Mouse (Mus musculus): ENCODE measurements around the gene Trpc5os. TPM values are rescaled to one million over a fixed set of nuclear protein-coding genes. Genes with fewer than 3 reads are reported as not detected.

Gene Trpc5os
- polyA plus RNA-seq (2015; fragmentation: Nextera tagmentation; extraction: Ambion mirVana): not detected in 2 replicates

GRCm38 (mm10) chrX:144456281-144456680 is at the start of gene Trpc5os:
Gene Trpc5os, plus strand, starts transcription at chrX:144456581.
- no peaks in the 10 kb centered on the region for H3K36me3 ChIP-seq
- no peak for ATAC-seq (replicated peaks; ENCODE audit: low FRiP score)
- H3K4me2 ChIP-seq: no peak within 1 kb of the TSS
- H3K9me3 ChIP-seq (replicated peaks): no peaks in the 10 kb centered on the region
- 89% methylated on average over 5 of the region's 5 CpGs for WGBS
- H3K27ac ChIP-seq: no peak within 1 kb of the TSS
- H3K4me3 ChIP-seq (replicated peaks): no peak within 1 kb of the TSS
- H3K27me3 ChIP-seq: peaks cover 12% of the 10 kb centered on the region; the same call in 1 of the 2 replicates
- H3K9ac ChIP-seq: no peak within 1 kb of the TSS
- no peaks in the 10 kb centered on the region for H3K4me1 ChIP-seq

DNA sequence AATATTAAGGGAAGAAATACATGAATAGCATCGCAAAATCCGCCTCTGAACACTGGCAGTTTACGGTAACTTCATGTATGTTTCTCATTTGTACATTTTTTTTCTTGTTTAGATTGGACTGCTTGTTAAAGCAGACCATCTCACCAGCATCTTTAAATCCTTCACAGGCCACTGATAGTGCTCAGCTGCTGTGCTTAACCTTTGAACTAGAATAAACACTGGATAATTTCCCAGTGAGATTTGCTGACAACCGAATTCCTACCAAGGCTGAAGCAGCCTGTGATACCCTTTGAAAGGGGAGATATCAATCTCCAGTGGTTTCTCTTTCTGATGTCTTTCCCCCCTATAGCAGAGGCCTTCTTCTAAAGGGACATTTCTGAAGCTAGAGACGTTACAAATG is 48.3 kb upstream of the Trpc5os start:
- WGBS: 51% methylated on average over 5 of the region's 5 CpGs

DNA sequence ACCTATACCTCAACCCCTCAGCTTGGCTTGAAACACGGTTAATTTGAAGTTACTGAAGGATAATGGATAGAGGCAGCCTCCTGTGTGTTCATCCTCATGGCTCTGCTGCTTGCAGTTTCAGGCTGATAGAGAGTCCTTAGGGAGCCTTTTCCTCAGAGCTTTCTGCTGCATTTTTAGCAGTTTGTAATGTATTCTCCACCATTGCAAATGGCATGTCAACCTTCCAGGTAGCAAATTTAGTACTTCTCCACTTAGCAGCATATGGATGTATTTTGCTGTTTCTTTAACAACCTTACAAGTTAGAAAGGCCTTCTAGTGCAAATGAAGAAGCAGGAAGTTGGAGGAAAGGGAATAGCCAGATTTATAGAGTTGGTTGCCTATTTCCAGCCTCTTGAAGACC is 36.1 kb upstream of the Trpc5os start:
- no peaks in the 10 kb centered on the region for H3K36me3 ChIP-seq
- H3K4me3 ChIP-seq (replicated peaks): no peak overlapping the region
- 47% methylated on average over 1 of the region's 1 CpGs for WGBS
- H3K4me2 ChIP-seq: no peak overlapping the region
- no peaks in the 10 kb centered on the region for H3K9me3 ChIP-seq (replicated peaks)
- no peak overlapping the region for H3K9ac ChIP-seq
- H3K27me3 ChIP-seq: peaks cover 12% of the 10 kb centered on the region; the same call in 1 of the 2 replicates
- no peak for ATAC-seq (replicated peaks; ENCODE audit: low FRiP score)
- no peak overlapping the region for H3K27ac ChIP-seq
- no peaks in the 10 kb centered on the region for H3K4me1 ChIP-seq

More for the DNA sequence above, 48.3 kb upstream of the Trpc5os start:
- Histone ChIP-seq H3K36me3 (no peaks in the 10 kb centered on the region), H3K4me3 (replicated peaks) (no peak overlapping the region), H3K27me3 (peaks cover 3% of the 10 kb centered on the region; the same call in 1 of the 2 replicates), H3K4me2 (no peak overlapping the region), H3K4me1 (no peaks in the 10 kb centered on the region), H3K9me3 (replicated peaks) (no peaks in the 10 kb centered on the region), H3K9ac (no peak overlapping the region), H3K27ac (no peak overlapping the region)
- 0 out of 2 replicates have a peak, but pooled peaks have one; percentile 56 for ATAC-seq (replicated peaks; ENCODE audit: low FRiP score)

GRCm38 (mm10) chrX:144421091-144421490 is 35.3 kb upstream of the Trpc5os start:
- Histone ChIP-seq H3K9ac (no peak overlapping the region), H3K27me3 (peaks cover 12% of the 10 kb centered on the region; the same call in 1 of the 2 replicates), H3K27ac (no peak overlapping the region), H3K36me3 (no peaks in the 10 kb centered on the region), H3K4me1 (no peaks in the 10 kb centered on the region), H3K9me3 (replicated peaks) (no peaks in the 10 kb centered on the region), H3K4me3 (replicated peaks) (no peak overlapping the region), H3K4me2 (no peak overlapping the region)
- WGBS: 93% methylated on average over 1 of the region's 1 CpGs
- ATAC-seq (replicated peaks; ENCODE audit: low FRiP score): no peak

- no peak overlapping the region for H3K4me2 ChIP-seq
- H3K36me3 ChIP-seq: no peaks in the 10 kb centered on the region
- H3K9ac ChIP-seq: no peak overlapping the region
- 76% methylated on average over 3 of the region's 3 CpGs for WGBS
- ATAC-seq (replicated peaks; ENCODE audit: low FRiP score): no peak
- H3K4me1 ChIP-seq: no peaks in the 10 kb centered on the region
- no peak overlapping the region for H3K27ac ChIP-seq
- no peak overlapping the region for H3K4me3 ChIP-seq (replicated peaks)
- no peaks in the 10 kb centered on the region for H3K9me3 ChIP-seq (replicated peaks)
- H3K27me3 ChIP-seq: peaks cover 12% of the 10 kb centered on the region; the same call in 1 of the 2 replicates
Measured at GRCm38 (mm10) chrX:144423848-144424247, 32.5 kb upstream of the Trpc5os start.

- 86% methylated on average over 2 of the region's 2 CpGs for WGBS
- Histone ChIP-seq H3K4me3 (replicated peaks) (no peak overlapping the region), H3K36me3 (no peaks in the 10 kb centered on the region), H3K27me3 (peaks cover 23% of the 10 kb centered on the region), H3K9ac (no peak overlapping the region), H3K4me1 (no peaks in the 10 kb centered on the region), H3K4me2 (no peak overlapping the region), H3K9me3 (replicated peaks) (no peaks in the 10 kb centered on the region), H3K27ac (no peak overlapping the region)
- ATAC-seq (replicated peaks; ENCODE audit: low FRiP score): no peak
Measured at GRCm38 (mm10) chrX:144464416-144464815, 8.0 kb downstream of the Trpc5os start.

GRCm38 (mm10) chrX:144491394-144491793 is 35.0 kb downstream of the Trpc5os start:
- Histone ChIP-seq H3K27ac (no peak overlapping the region), H3K9me3 (replicated peaks) (no peaks in the 10 kb centered on the region), H3K4me3 (replicated peaks) (no peak overlapping the region), H3K4me1 (no peaks in the 10 kb centered on the region), H3K36me3 (no peaks in the 10 kb centered on the region), H3K4me2 (no peak overlapping the region), H3K27me3 (peaks cover 7% of the 10 kb centered on the region), H3K9ac (no peak overlapping the region)
- WGBS: 72% methylated on average over 1 of the region's 1 CpGs
- ATAC-seq (replicated peaks; ENCODE audit: low FRiP score): no peak

DNA sequence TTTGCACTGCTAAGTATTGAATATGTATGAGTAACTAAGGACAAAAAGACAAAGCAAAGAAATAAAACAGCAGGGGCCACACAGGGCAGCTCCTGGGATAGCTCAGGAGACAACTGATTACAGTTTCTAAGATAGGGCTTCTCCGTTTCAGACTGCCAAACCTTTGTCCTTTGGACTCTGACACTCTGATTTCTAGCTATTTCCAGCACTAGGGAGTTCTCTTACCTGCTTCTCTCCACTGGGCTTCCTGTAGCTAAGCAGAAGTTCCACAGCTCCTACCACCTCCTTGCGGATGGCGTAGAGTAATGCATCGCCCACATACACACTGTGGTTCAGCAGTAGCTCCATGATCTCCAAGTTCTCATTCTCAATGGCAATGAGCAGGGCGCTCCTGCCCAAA is 66.9 kb downstream of the Trpc5os start:
- ATAC-seq (replicated peaks; ENCODE audit: low FRiP score): no peak
- no peak overlapping the region for H3K4me3 ChIP-seq (replicated peaks)
- WGBS: 77% methylated on average over 5 of the region's 5 CpGs
- no peaks in the 10 kb centered on the region for H3K4me1 ChIP-seq
- no peak overlapping the region for H3K4me2 ChIP-seq
- no peak overlapping the region for H3K27ac ChIP-seq
- no peaks in the 10 kb centered on the region for H3K36me3 ChIP-seq
- peaks cover 7% of the 10 kb centered on the region; the same call in 1 of the 2 replicates for H3K27me3 ChIP-seq
- no peak overlapping the region for H3K9ac ChIP-seq
- no peaks in the 10 kb centered on the region for H3K9me3 ChIP-seq (replicated peaks)

DNA sequence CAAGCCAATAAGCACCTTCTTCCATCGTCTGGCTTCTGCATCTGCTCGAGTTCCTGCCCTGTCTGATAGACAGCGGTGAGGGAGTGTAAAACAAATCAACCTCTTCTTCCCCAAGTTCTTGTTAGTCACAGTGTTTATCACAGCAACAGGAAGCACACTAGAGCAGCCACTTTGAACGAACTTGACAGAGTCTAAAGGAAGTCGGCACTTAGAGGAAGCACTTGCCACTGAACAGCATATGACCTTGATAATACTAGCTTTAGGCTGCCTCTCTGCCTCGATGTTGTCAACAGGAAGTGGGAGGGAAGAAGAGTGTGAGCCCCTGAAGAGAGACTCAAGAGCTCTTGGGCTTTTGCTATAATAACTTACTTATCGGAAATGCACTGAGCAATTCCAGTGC is 69.7 kb downstream of the Trpc5os start:
- Histone ChIP-seq H3K4me2 (no peak overlapping the region), H3K36me3 (no peaks in the 10 kb centered on the region), H3K27ac (no peak overlapping the region), H3K9me3 (replicated peaks) (no peaks in the 10 kb centered on the region), H3K4me3 (replicated peaks) (no peak overlapping the region), H3K4me1 (no peaks in the 10 kb centered on the region), H3K27me3 (peaks cover 5% of the 10 kb centered on the region; the same call in 1 of the 2 replicates), H3K9ac (no peak overlapping the region)
- ATAC-seq (replicated peaks; ENCODE audit: low FRiP score): peak; percentile 58; the same call in 1 of the 2 replicates
- WGBS: 58% methylated on average over 7 of the region's 7 CpGs

Other genes with a start within 250 kb of the Trpc5os start
- gene Alg13, start 138.8 kb upstream of the Trpc5os start, polyA plus RNA-seq (2015; fragmentation: Nextera tagmentation; extraction: Ambion mirVana): 26.5 and 28.0 TPM in 2 replicates
- 0.08 and 0.13 TPM in 2 replicates for gene Trpc5, start 231.6 kb downstream of the Trpc5os start, polyA plus RNA-seq (2015; fragmentation: Nextera tagmentation; extraction: Ambion mirVana)
- gene Rtl4, start 232.3 kb downstream of the Trpc5os start, polyA plus RNA-seq (2015; fragmentation: Nextera tagmentation; extraction: Ambion mirVana): 0.36 and 0.42 TPM in 2 replicates

Measured in kidney, embryonic 15.5 days (tissue).